Mouse (Mus musculus) myocyte (in vitro differentiated cells): ENCODE measurements at regions not wholly inside any gene's neighbourhood (a gene's known extent, or its start where the extent isn't known, plus 50 kb on each side); places are given as distances from the start of the nearest gene placed in this dataset.

Experiments used
- CEBPB ChIP-seq: IDR thresholded peaks from 2 replicates; pipeline ENCODE4 v1.6.1; 2011; ENCODE audit warnings: mild to moderate bottlenecking, moderate library complexity; ENCODE audit not compliant: poor library complexity, insufficient read depth, severe bottlenecking
- E2F4 ChIP-seq: IDR thresholded peaks from one replicate; pipeline ENCODE4 v1.6.1; 2011; ENCODE audit warnings: mild to moderate bottlenecking, control low read depth, moderate library complexity; ENCODE audit not compliant: insufficient read depth
- MAX ChIP-seq: IDR thresholded peaks from one replicate; pipeline ENCODE4 v1.6.1; 2011; ENCODE audit warnings: low read depth, mild to moderate bottlenecking, control low read depth
- POLR2A ChIP-seq: IDR thresholded peaks from one replicate; pipeline ENCODE4 v1.6.1; 2011; ENCODE audit warnings: low read depth, mild to moderate bottlenecking, control low read depth, moderate library complexity; ENCODE audit not compliant: insufficient read length
- POLR2AphosphoS2 ChIP-seq: IDR thresholded peaks from one replicate; pipeline ENCODE4 v1.6.1; 2011; ENCODE audit warnings: low read depth, control low read depth; ENCODE audit not compliant: insufficient read length
- REST ChIP-seq: IDR thresholded peaks from one replicate; pipeline ENCODE4 v1.6.1; 2011; ENCODE audit warnings: mild to moderate bottlenecking, control low read depth, moderate library complexity; ENCODE audit not compliant: insufficient read depth, insufficient read length
- SRF ChIP-seq: IDR thresholded peaks from one replicate; pipeline ENCODE4 v1.6.1; 2011; ENCODE audit warnings: low read depth; ENCODE audit not compliant: control insufficient read depth, insufficient read length
- TCF12 ChIP-seq: IDR thresholded peaks from one replicate; pipeline ENCODE4 v1.6.1; 2011; ENCODE audit warnings: mild to moderate bottlenecking, control low read depth; ENCODE audit not compliant: poor library complexity, insufficient read depth, severe bottlenecking
- USF1 ChIP-seq: IDR thresholded peaks from one replicate; pipeline ENCODE4 v1.6.1; 2011; ENCODE audit warnings: low read depth, mild to moderate bottlenecking, control low read depth, moderate library complexity

- TF ChIP-seq POLR2A (no peak), USF1 (no peak), SRF (no peak), CEBPB (no peak), E2F4 (no peak), TCF12 (no peak), POLR2AphosphoS2 (no peak), REST (no peak), MAX (no peak)
These were observed 192.9 kb downstream of the Zwint start for GRCm38 (mm10) chr10:72847358-72848082.
